Mouse (Mus musculus): ENCODE data around the gene Lgr4. TPM values are rescaled to one million over a fixed set of nuclear protein-coding genes. Genes with fewer than 3 reads are reported as not detected.

Lgr4 gene
- total and polyA plus RNA-seq, 3 experiments = 57.6 to 227 (median 123) TPM

DNA sequence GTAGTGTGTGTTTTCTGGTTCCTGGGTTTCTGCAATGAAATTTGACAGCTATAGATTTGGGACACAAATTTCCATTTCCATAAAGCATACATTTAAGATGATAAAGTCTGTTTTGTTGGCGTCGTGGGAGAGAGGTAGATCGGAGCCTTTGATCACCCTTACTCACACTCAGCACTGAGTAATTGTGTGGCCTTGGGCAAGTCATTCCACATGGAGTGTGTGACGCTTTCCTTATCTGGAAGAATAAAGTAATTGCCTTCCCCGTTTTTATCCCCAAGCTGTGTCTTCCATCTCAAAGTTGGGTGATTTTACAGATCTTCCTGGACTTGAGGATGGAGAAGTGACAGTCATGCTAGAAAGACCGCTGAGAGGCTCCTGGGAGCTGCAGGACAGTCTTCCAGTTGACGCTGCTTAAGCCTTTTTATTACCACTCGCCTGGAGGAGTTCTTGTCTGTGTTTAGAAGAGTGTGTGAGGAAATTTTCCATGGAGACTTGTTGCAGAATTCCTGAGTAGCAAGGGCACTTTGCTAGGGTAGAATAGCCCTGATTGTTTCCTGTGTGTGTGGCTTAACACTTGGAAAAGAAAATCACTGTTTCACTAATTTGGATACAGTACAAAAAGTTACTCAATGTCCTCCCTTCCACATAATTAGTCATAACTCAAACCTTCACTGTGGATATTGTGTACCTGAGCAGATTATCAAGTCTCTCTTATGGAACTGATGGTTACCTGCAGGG is 4.0 kb downstream of the Lgr4 start:
- DNase-seq = peak; percentile 77

DNA sequence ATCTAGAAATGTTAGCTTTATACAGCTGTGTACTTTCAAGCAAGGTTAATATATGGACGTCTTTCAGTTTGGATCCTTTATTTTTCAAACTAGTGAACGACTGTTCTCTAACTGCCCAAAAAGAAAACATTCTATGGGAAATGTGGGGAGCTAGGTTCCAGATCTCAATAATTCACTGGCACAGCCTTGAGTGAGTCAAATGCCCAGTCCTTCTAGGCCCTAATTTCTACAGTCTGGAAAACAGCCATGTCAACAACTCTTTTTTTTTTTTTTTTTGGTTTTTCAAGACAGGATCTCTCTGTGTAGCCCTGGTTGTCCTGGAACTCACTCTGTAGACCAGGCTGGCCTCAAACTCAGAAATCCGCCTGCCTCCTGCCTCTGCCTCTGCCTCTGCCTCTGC is 4.9 kb downstream of the Lgr4 start:
- DNase-seq = peak; percentile 47

DNA sequence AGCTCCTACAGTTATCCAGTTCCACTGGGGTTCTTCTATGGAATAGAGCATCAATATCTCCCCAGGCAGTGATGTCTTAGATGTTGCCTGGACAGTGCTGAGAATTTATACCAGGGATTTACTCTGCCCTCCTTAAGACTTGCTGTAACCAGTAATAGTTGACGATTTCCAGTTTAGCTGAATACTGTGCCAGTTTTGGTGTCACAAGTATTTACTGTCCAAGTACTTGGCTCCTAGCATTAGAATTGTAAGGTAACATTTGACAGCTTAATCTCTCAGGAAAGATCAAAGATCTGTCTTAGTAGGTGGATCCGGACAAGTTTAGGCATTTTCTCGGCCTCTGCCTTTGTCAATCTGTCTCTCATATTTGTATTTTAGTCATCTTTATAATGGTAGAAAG is 5.6 kb downstream of the Lgr4 start:
- no peak for DNase-seq

DNA sequence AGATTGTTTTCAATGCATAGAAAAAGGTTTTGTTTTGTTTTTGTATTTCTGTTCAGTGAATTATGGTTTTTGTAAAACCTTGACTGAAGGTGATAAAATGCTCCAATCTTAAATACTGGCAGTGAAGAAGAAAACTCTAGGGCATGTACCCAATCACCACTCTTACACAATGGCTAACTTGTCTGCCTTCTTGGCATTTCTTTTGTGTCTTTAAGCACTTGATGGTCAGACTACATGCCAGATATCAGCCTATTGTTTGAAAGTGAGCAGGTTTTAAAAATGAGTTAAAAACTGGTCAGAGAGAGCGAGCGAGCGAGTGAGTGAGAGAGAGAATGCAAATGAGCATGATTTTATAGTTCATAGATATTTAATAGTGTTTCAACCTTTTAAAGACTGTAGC is 6.5 kb downstream of the Lgr4 start:
- DNase-seq = no peak

DNA sequence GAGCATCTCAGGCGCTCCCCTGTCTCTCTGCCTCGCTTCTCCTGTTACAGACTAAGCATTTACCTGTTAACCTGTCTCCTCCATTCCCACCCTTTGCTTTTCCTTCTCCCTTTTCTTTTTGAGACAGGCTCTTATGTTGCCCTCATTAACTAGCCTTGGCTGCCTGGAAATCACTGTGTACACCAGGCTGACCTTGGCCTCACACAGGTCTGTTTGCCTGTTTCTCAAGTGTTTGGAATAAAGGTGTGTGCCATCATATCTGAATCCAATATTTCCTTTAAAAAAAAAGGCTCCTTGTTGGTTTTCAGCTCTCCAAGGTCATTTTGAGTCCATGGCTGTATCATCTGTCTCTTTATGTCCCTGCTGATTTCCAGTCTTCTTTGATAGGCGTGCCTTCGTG is 9.5 kb downstream of the Lgr4 start:
- no peak for DNase-seq

DNA sequence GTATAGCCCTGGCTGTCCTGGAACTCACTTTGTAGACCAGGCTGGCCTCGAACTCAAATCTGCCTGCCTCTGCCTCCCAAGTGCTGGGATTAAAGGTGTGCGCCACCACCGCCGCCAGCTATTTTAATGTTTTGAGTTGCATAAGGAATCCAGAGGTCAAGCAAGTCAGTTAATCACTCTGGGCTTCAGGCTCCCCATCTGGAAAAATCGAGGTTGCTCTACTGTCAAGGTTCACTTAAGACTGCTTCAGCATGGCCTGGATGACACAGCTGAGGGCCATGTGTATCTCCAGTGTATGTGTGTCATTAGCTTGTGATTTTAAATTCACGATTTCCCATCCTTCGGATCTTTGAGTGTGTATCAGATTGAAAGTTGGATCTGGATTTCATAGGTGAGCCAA is 10.0 kb downstream of the Lgr4 start:
- peak; percentile 44 for DNase-seq

DNA sequence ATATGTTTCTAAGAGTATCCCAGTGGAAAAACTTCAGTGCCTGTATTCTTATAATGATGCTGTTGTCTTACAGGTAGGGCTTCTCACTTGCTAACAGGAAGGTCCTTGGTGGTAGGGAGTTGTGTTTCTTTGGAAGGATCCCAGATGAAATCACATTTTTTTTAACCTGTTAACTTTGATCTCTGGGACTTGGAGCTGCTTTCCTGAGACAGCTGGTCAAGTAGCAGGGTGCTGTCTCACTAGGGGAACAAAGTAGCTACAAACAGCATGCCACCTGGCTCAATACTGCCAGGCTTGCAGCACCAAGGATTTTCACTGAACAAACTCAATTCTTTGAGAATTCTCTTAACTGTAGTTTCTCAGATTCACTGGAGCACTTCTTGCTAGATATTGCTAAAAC is 10.4 kb downstream of the Lgr4 start:
- no peak for DNase-seq

DNA sequence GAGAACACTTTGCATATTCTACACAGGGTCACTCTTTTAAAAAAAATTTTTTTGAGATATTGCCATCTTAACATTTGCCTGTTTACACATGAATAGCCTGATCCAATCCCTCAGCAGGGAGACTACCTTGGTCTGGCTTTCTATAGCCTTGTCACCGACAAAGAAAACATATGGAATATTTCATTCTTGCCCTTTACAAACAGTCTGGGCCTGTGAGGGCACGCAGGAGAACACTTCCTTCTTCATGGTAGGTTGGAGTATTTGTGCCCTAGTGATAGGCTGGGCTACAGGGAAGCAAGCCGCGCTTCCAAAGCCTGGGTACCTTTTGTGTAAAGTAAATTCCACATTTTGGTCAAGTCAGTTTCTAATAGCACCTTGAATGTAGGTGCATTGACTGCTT is 11.3 kb downstream of the Lgr4 start:
- no peak for DNase-seq

DNA sequence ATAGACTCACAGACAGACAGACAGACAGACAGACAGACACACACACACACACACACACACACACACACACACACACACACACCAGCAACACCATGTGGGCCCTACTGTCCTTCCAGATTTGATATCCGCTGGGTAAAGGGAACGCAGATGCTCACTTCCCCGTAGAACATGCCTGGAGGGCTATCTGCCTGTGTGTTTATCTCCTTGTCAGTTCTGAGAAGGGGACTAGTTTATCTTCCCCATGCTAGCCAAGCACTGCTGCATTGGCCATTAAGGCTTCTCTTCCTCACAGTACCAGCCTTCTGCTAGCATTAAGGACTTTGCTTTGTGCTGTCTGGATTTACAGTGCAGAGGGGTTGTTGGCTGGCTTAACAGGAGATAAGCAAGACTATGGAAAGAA is 11.8 kb downstream of the Lgr4 start:
- no peak for DNase-seq

DNA sequence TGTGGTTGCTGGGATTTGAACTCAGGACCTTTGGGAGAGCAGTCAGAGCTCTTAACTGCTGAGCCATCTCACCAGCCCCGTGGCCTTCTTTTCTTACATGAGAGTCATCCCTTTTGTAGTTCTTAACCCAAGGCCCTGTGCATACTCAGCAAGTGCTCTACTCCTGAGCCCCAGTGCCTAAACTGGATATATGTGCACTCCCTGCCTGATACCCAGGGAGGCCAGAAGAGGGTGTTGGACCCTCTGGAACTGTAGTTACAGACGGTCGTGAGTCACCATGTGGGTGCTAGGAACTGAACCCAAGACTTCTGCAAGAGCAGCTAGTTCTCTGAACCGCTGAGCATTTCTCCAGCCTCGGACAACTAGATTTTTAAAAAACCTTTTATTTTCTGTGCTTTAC is 12.9 kb downstream of the Lgr4 start:
- no peak for DNase-seq

DNA sequence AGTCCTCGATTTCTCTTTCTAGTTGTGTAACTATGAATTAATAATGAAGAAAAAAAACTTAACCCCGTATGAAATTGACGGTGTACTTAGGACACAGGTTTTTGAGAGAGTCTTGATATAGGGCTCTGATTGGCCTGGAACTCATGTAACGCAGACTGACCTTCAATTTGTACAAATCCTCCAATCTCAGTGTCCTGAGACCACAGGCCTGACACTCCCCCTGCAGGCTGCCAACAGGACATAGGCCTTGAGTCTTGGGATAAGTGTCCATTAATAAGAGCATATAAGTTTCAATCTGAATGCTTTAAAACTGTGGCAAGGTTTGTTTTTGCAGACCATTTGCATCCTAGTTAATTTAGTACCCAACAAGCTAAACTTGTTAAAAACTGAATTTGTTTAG is 13.3 kb downstream of the Lgr4 start:
- no peak for DNase-seq

DNA sequence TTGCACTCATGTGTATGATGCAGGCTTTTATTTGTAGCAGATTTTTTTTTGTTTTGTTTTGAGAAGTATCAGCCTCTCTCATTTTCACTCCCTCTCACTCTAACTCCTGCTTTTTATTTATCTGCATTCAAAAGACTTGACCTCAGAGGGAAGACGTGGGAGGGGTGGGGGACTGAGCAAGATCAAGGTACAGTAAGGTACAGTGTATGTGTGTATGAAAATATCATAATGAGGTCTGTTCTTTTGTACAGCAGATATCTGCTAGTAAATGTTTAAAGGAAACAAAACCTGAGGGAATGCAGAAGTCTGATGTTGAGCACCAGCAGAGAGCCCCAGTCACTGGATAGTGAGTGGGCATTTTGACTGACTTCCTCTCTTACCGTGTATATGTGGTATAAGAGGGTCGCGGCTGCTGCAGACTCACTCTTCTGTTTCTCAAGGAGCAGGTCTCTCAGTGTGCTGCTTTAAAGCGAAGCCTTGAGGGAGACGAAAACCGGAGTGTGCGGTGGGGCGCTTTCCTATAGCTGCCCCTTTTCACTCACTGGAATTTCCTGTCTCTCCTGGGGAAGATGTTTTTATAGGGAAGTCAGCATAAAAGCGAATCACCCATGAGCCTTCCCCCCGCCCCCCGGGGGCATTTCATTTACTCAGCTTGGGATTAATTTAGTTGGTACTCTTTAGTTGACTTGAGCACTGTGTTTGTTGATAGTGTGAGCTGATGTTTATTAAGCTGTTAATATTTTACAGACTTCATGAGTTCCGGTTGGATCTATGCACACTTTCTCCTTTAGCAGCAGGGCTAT is 14.7 kb downstream of the Lgr4 start:
- DNase-seq = no peak

DNA sequence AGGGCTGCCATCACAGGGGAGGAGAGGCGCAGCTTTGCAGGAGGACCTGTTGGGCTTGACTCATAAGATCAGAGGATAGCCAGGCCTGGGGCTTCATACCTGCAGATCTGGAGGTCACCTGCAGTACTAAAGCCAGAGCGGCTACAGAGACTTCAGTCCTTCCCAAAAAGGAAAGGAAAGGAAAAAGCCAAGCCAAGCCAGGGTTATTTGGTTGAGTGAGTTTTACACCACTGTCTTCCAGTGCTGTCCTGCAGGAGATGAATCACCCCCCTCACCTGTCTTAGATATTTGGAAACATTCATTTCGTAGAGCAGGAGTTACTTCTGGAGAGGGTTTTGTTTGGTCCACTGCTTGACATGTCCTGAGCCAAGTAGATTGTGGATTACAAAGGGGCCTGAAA is 15.7 kb downstream of the Lgr4 start:
- DNase-seq = no peak

DNA sequence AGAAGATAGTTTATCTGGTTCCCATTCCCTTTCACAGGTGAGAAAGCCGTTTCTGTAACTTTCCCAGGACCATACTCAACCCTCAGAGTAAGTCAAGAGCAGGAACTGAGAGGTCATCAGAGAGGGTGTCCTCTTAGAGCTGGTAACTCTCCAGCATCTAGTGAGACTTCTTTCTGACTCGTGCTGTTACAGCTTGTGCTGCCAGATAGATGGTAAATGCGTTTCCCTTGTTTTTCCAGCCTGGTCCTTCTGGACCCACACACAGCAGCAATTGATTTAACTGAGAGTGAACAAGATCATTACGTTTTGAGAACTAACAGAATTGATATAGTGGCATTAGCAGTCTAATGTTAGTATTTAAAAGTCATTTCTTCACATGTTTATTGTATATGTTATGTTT is 16.6 kb downstream of the Lgr4 start:
- DNase-seq = no peak

DNA sequence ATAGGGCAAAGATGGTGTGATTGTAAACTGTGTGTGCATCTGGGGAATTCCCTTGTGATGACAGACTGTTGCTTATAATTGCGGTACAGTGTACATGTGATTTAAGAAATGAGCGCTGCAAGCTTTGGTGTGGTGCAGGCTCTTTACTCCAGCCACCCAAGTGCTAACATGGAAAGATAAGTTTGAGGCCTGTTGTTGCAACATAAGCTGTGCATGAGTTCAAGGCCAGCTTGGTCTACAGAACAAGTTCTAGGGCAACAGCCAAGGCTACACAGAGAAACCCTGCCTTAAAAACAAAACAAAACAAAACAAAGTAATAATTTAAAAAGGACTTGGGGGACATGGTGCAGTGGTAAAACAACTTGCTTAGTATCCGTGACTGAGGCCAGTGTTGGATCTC is 17.7 kb downstream of the Lgr4 start:
- DNase-seq = peak; percentile 64

DNA sequence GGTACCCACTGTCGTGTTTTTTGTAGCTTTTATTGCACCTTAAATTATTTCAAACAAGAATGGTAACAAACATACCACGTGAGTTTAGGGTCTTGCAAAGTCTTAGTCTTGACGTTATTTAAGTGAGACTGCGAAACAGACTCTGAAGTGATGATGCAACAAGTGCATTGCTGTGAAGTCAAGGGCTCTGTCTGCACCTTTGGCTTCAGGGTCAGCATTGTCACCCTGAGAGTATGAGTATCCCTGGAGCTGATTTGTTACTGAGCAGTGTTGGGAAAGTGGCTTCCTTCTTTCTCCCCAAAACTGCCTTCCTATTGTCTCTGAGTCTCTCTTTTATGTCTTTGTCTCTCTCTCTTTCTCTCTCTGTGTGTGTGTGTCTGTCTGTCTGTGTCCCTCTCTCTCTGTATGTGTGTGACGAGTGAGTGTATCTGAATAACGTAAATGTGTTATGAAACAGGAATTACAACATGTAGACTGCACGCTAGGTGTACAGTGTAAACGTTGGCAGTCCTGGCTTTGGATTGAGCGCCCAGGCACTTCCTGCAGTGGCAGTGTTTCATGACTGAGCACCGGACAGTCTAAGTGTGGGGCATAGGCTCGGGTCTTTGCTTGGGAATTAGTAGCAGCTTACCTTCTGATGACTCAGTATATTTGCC is 18.4 kb downstream of the Lgr4 start:
- peak; percentile 62 for DNase-seq

DNA sequence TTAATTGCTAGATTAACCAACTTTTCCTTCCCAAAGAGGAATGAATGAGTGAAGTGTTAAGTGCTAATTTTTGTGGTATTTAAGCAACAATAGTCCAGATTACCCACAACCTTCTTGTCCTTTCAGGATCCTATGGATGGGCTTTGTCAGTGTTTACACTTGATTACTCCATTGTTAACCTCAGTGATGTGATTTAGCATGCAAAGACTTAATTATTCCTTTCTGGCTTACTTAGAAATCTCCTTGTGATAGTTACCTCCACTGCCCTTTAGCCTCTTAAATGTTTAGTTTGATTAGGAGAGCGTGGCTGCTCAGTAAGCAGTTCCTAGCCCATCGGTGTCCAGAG is 18.9 kb downstream of the Lgr4 start:
- DNase-seq = no peak

DNA sequence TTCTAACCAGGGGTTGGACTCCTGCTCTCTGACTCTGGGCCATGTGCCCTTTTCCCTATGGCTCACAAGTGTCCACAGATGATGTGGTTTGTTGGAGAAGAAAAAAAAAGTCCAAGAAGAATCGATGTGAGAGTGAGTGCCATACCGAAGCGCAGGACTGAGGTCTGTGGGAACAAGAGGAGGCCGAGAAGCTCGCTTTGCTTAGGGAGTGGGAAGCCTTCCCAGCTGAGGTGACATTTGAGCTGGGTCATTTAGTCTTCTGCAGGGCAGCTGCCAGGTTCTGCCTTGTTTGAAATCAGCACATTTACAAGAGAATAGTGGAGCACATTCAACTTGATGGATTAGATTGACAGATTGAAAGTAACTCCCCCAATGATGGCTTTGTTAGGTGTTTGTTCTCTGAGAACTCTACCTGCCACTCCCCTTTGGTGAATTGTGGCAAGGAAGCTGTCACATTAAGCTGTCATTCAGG is 24.6 kb downstream of the Lgr4 start:
- no peak for DNase-seq

DNA sequence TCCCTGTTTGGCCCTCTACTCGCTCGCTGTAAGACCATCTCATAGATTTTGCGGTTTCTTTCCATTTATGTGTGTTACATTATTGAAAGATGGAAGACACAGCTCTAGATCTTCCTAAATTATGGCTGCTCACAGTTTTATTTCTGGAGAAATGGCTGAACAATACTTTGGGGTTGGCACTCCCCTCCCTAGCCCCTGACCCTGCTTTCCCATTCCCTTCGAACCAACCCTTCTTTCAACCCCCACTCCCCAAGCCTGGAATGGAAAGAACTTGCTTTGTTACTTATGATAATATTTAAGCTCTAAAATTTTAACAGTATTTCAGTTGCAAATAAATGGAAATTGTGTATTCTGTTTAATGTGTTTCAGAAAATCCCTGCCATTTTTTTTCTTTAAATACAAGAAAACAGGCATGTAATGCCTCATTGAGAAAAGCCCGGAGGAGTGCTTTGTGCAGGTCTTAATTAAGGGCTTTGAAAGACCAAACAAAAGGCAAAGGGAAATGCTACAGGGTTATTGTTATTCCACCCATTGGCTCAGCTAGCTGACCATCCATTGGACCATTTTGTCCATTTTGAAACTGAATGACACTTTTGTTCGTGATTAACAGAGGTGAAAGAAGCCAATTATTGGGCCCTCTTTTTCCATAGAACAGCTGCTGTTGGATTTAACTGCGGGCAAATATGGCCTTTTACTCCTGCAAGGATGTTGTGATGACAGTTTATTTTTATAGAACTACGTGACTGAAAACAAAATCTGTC is 25.5 kb downstream of the Lgr4 start:
- DNase-seq = no peak

DNA sequence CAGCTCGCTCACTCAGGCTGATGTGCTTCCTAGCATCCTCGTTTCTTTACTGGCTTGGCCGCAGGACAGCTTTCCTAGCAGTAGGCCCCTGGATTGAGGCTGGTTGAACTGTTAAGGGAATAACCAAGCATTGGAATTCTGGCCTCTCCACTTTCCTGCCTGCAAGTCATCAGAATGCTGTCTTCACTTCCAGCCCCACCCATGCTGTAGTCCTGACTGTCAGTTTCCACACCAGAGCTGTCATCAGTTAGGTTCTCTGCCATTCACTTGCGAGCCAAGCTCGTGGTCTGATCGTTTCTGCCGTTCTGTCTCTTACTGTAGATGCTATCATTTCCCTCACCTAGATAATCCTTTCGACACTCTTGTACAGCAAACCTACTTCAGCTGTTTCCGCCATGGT is 27.5 kb downstream of the Lgr4 start:
- DNase-seq = no peak

DNA sequence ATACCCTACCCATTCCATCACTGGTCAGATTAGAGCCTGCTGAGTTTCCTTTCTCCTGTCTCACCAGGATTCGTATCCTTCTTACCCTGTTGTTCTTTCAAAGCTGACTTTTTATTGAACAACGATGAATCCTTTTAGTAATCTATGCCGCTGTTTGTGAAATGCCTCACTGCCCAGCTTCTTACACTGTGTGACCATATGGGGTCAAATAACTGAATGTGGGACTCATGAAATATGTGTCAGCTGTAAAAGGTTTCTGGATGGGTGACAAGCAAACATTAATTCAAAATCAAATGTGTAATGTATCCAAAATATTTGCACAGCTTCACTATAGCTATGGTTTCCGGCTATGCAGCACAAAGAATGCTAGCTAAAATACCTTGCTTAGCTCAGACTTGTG is 28.1 kb downstream of the Lgr4 start:
- DNase-seq = no peak

DNA sequence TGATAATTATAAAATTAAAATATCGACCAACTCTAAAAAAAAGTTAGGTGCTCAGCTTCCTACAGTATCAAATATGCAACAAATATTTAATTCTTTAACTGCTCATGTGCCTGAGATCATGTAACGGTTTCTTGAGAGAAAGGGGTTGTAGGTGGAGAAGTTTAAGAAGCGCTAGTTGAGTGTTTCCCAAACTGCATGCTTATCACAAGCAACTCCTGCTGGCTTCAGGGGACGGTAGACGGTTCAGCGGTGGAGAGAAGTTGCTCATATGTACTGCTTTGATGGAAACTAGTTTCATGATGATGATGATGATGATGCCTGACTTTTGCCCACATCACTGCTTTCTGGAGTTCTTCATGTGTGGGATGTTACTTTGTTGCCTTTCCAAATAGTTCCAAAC is 29.0 kb downstream of the Lgr4 start:
- DNase-seq = no peak

DNA sequence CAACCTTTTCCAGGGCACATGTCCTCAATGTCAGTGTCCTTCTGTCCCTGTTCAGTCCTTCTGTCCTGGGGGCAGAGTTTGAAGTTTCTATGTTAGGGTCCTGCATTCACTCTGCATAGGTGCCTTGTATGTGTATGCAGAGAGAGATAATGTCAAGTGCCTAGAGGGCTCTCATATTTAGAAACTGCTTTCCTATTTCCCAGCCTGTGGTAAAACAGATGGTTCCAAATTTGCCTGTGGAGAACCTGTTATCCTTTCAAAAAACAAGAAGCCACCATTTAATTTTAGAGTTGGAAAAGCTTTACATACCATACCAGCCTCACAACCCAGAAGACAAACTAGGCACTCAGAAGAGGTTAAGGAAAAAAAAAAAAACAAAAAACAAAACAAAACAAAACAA is 32.1 kb downstream of the Lgr4 start:
- no peak for DNase-seq
